Mouse (Mus musculus) frontal cortex, adult 2 months (tissue): ENCODE data around the gene Gm20388. TPM values are rescaled to one million over a fixed set of nuclear protein-coding genes. Genes with fewer than 3 reads are reported as not detected.
"Not testable (repeated sequence)": the region's sequence is repeated elsewhere in the genome, so short reads cannot be mapped to it uniquely, and the experiment has no call there.

ENCODE experiments used
- DNase-seq, 2 experiments: peaks; one replicate each; pipeline ENCODE4 v3.0.0; 2022; ENCODE audit warnings: low spot score in 1 of 2; ENCODE audit errors: extremely low spot score in 1 of 2
- polyA plus RNA-seq: library from polyadenylated mRNA; depleted of rRNA; stranded (reverse); fragments of >200 nt; gene quantifications from 2 replicates; pipeline ENCODE4 v1.2.3, GENCODE M21; 2012

The Gm20388 gene
- polyA plus RNA-seq, 1 experiment = 22.2 TPM

- no peak for DNase-seq
Measured at GRCm38 (mm10) chr8:121424080-121424479, 1513.4 kb downstream of the Gm20388 start.

- DNase-seq = no peak
Measured at GRCm38 (mm10) chr8:121424600-121424999, 1514.0 kb downstream of the Gm20388 start.

GRCm38 (mm10) chr8:121431499-121431898 lies 1520.9 kb downstream of the Gm20388 start:
- DNase-seq = no peak

- DNase-seq = no peak
Measured at GRCm38 (mm10) chr8:121433466-121433865, 1522.8 kb downstream of the Gm20388 start.

GRCm38 (mm10) chr8:121436656-121437055 lies 1526.0 kb downstream of the Gm20388 start:
- no peak for DNase-seq

- DNase-seq = no peak
Measured at GRCm38 (mm10) chr8:121437506-121437905, 1526.9 kb downstream of the Gm20388 start.

GRCm38 (mm10) chr8:121438111-121438510 lies 1527.5 kb downstream of the Gm20388 start:
- no peak for DNase-seq

- DNase-seq = no peak
Measured at GRCm38 (mm10) chr8:121439351-121439750, 1528.7 kb downstream of the Gm20388 start.

- DNase-seq = no peak
Measured at GRCm38 (mm10) chr8:121443361-121443760, 1532.7 kb downstream of the Gm20388 start.

GRCm38 (mm10) chr8:121444521-121444920 lies 1533.9 kb downstream of the Gm20388 start:
- DNase-seq = not testable (repeated sequence)

GRCm38 (mm10) chr8:121445027-121445471 lies 1534.4 kb downstream of the Gm20388 start:
- peak; percentile 51 to 73 for DNase-seq

- no peak for DNase-seq
Measured at GRCm38 (mm10) chr8:121446133-121446532, 1535.5 kb downstream of the Gm20388 start.

- DNase-seq = no peak
Measured at GRCm38 (mm10) chr8:121446862-121447261, 1536.2 kb downstream of the Gm20388 start.

- no peak for DNase-seq
Measured at GRCm38 (mm10) chr8:121450211-121450610, 1539.6 kb downstream of the Gm20388 start.

GRCm38 (mm10) chr8:121451404-121452076 lies 1540.9 kb downstream of the Gm20388 start:
- no peak for DNase-seq

GRCm38 (mm10) chr8:121454737-121455136 lies 1544.1 kb downstream of the Gm20388 start:
- no peak for DNase-seq

GRCm38 (mm10) chr8:121461192-121461591 lies 1550.6 kb downstream of the Gm20388 start:
- no peak for DNase-seq

GRCm38 (mm10) chr8:121462092-121462491 lies 1551.5 kb downstream of the Gm20388 start:
- no peak for DNase-seq

- DNase-seq = no peak
Measured at GRCm38 (mm10) chr8:121468083-121469071, 1557.7 kb downstream of the Gm20388 start.

GRCm38 (mm10) chr8:121474161-121474897 lies 1563.7 kb downstream of the Gm20388 start:
- peak in 1 of 2 experiments; percentile 10 for DNase-seq

- DNase-seq = no peak
Measured at GRCm38 (mm10) chr8:121474898-121475284, 1564.2 kb downstream of the Gm20388 start.
